In the genomic region with DNA sequence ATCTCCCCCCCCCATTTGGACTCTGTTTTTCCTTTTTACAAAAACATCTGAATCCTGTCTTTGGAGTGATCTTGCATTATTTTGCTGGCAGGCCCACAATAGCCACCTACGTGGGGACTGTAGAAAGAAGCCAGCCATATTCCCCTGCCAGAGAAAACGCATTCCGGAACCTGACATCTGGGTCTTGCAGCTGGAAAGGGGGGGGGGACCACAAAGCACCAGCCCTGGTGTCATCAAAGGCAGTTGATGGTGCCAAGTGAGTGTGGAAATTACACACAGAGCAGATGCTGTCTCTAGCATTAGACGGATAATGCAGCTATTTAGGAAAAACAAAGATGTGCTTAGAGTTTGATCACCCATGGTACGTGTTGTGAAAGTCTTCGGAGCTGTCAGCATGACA, we compare ENCODE assay signal across 16 mouse cellular contexts. TPM values are rescaled to one million over a fixed set of nuclear protein-coding genes. Genes with fewer than 3 reads are reported as not detected.
DNase-seq lines count a peak whose midpoint lies in the region; ATAC-seq and TF ChIP-seq lines count a peak whose summit lies in the region.
"Had no signal": no experiment of that assay in that cellular context is flagged by ENCODE, and none has a peak within 500 bp of the region (broad histone marks: within the 10 kb centered on the region; RNA-seq: fewer than 3 reads in every experiment).

No protein-coding gene starts in this region.

- peak; percentile 8 for DNase-seq in gastrocnemius, postnatal 25 days
- DNase-seq in gastrocnemius, postnatal 36 days, result no peak
- no peak for DNase-seq in midbrain, embryonic 14.5 days
- peak; percentile 43 for DNase-seq in hindbrain, postnatal 0 days (ENCODE audit: low spot score)
- no peak for DNase-seq in yolk sac, embryonic 10.5 days (ENCODE audit: low spot score)
- DNase-seq in adrenal gland, postnatal 14 days, result no peak
- DNase-seq: adrenal gland, adult 2 months; cerebellum, adult 18-20 months; kidney, adult 8-10 months; kidney, postnatal 36 days; thymus, postnatal 4 days had no signal

- peaks cover 16% of the 10 kb centered on the region for H3K4me1 ChIP-seq in midbrain, embryonic 12.5 days
- no peaks in the 10 kb centered on the region for H3K4me1 ChIP-seq in midbrain, embryonic 14.5 days (ENCODE audit: control insufficient read depth, insufficient read depth, low read length)
- H3K4me1 ChIP-seq in forebrain, embryonic 13.5 days, result peaks cover 6% of the 10 kb centered on the region
- H3K4me1 ChIP-seq in hindbrain, postnatal 0 days (ENCODE audit: insufficient read depth, low read length), result no peaks in the 10 kb centered on the region
- H3K4me1 ChIP-seq: embryonic facial prominence, embryonic 12.5 days; limb, embryonic 15.5 days had no signal

- no peak overlapping the region for H3K4me2 ChIP-seq in midbrain, embryonic 12.5 days (replicated peaks)
- H3K4me2 ChIP-seq in midbrain, embryonic 14.5 days (ENCODE audit: low read length), result no peak overlapping the region
- no peak overlapping the region for H3K4me2 ChIP-seq in forebrain, embryonic 13.5 days
- no peak overlapping the region for H3K4me2 ChIP-seq in hindbrain, postnatal 0 days (ENCODE audit: low read depth, low read length)
- H3K4me2 ChIP-seq: embryonic facial prominence, embryonic 12.5 days; limb, embryonic 15.5 days had no signal

- intact Hi-C loops in gastrocnemius, postnatal 36 days (cut with DNase I), result no loop called here

- no peaks in the 10 kb centered on the region for H3K36me3 ChIP-seq in midbrain, embryonic 12.5 days
- no peaks in the 10 kb centered on the region for H3K36me3 ChIP-seq in midbrain, embryonic 14.5 days (ENCODE audit: control insufficient read depth, insufficient read depth, low read length)
- H3K36me3 ChIP-seq in forebrain, embryonic 13.5 days (ENCODE audit: poor library complexity, severe bottlenecking), result no peaks in the 10 kb centered on the region
- H3K36me3 ChIP-seq in hindbrain, postnatal 0 days (ENCODE audit: insufficient read depth, low read length), result no peaks in the 10 kb centered on the region
- H3K36me3 ChIP-seq: embryonic facial prominence, embryonic 12.5 days; limb, embryonic 15.5 days had no signal

- H3K27me3 ChIP-seq in midbrain, embryonic 12.5 days, result 0 out of 2 replicates have a peak, but pooled peaks cover 3% of the 10 kb centered on the region
- no peaks in the 10 kb centered on the region for H3K27me3 ChIP-seq in midbrain, embryonic 14.5 days (ENCODE audit: control insufficient read depth, insufficient read depth, low read length)
- H3K27me3 ChIP-seq in forebrain, embryonic 13.5 days, result no peaks in the 10 kb centered on the region
- no peaks in the 10 kb centered on the region for H3K27me3 ChIP-seq in hindbrain, postnatal 0 days (ENCODE audit: insufficient read depth, low read length)
- H3K27me3 ChIP-seq: CH12.LX; embryonic facial prominence, embryonic 12.5 days; limb, embryonic 15.5 days had no signal

- ATAC-seq in midbrain, embryonic 12.5 days (ENCODE audit: low FRiP score, low read depth), result peak; percentile 38; the same call in 1 of the 2 replicates
- ATAC-seq in midbrain, embryonic 14.5 days (ENCODE audit: low FRiP score, low TSS enrichment), result no peak
- peak; percentile 65 for ATAC-seq in forebrain, embryonic 13.5 days
- no peak for ATAC-seq in hindbrain, postnatal 0 days

- TF ChIP-seq CTCF in hindbrain, postnatal 0 days (IDR thresholded peaks at IDR 0.05; ENCODE audit: low read depth), result no peak

- 75% methylated on average over 6 of the region's 6 CpGs for WGBS in midbrain, embryonic 12.5 days
- WGBS in midbrain, embryonic 14.5 days, result 65% methylated on average over 6 of the region's 6 CpGs
- 49% methylated on average over 6 of the region's 6 CpGs for WGBS in forebrain, embryonic 13.5 days
- WGBS in hindbrain, postnatal 0 days, result 64% methylated on average over 6 of the region's 6 CpGs

- H3K27ac ChIP-seq in midbrain, embryonic 12.5 days (replicated peaks), result no peak overlapping the region
- no peak overlapping the region for H3K27ac ChIP-seq in midbrain, embryonic 14.5 days (replicated peaks; ENCODE audit: low read depth, low read length)
- peak overlapping the region; percentile 25; the same call in 1 of the 2 replicates for H3K27ac ChIP-seq in forebrain, embryonic 13.5 days
- H3K27ac ChIP-seq in hindbrain, postnatal 0 days, result no peak overlapping the region
- H3K27ac ChIP-seq: embryonic facial prominence, embryonic 12.5 days; limb, embryonic 15.5 days had no signal

- H3K9me3 ChIP-seq in midbrain, embryonic 12.5 days, result no peaks in the 10 kb centered on the region
- H3K9me3 ChIP-seq in midbrain, embryonic 14.5 days (ENCODE audit: control insufficient read depth, low read length), result no peaks in the 10 kb centered on the region
- no peaks in the 10 kb centered on the region for H3K9me3 ChIP-seq in forebrain, embryonic 13.5 days (replicated peaks)
- H3K9me3 ChIP-seq in hindbrain, postnatal 0 days (ENCODE audit: low read length), result no peaks in the 10 kb centered on the region
- H3K9me3 ChIP-seq: embryonic facial prominence, embryonic 12.5 days; limb, embryonic 15.5 days had no signal

- no peak overlapping the region for H3K9ac ChIP-seq in midbrain, embryonic 12.5 days (replicated peaks)
- H3K9ac ChIP-seq in midbrain, embryonic 14.5 days (replicated peaks; ENCODE audit: low read length), result no peak overlapping the region
- H3K9ac ChIP-seq in forebrain, embryonic 13.5 days, result no peak overlapping the region
- no peak overlapping the region for H3K9ac ChIP-seq in hindbrain, postnatal 0 days (replicated peaks; ENCODE audit: low read length)
- H3K9ac ChIP-seq: embryonic facial prominence, embryonic 12.5 days; limb, embryonic 15.5 days had no signal

- H3K4me3 ChIP-seq in midbrain, embryonic 12.5 days, result no peak overlapping the region
- H3K4me3 ChIP-seq in midbrain, embryonic 14.5 days (replicated peaks; ENCODE audit: low read depth, low read length), result no peak overlapping the region
- H3K4me3 ChIP-seq in forebrain, embryonic 13.5 days, result no peak overlapping the region
- H3K4me3 ChIP-seq in hindbrain, postnatal 0 days (ENCODE audit: low read length), result no peak overlapping the region
- H3K4me3 ChIP-seq: embryonic facial prominence, embryonic 12.5 days; limb, embryonic 15.5 days had no signal

RNA-seq across cellular contexts. Expression of a gene that starts 46.4 kb away (rescaled TPM):
- total RNA-seq in gastrocnemius, postnatal 25 days (2021), result 1 to 10 TPM; 3.1 to 4.5 TPM
- total RNA-seq in gastrocnemius, postnatal 36 days (2021), result 1 to 10 TPM; 3.2 to 3.5 TPM
- polyA plus RNA-seq in midbrain, embryonic 12.5 days (2016; fragmentation: Nextera tagmentation; extraction: Ambion mirVana), result 18.9 and 19.4 TPM in 2 replicates
- 10.2 and 12.3 TPM in 2 replicates for polyA plus RNA-seq in midbrain, embryonic 14.5 days (2014; fragmentation: Nextera tagmentation; extraction: Ambion mirVana)
- polyA plus RNA-seq in forebrain, embryonic 13.5 days (2015; fragmentation: Nextera tagmentation; extraction: Ambion mirVana), result 5.8 and 9.1 TPM in 2 replicates
- 76.1 and 95.8 TPM in 2 replicates for total RNA-seq in hindbrain, postnatal 0 days (2014; rRNA removed)
- 5.1 and 5.2 TPM in 2 replicates for polyA plus RNA-seq in hindbrain, postnatal 0 days (2015; fragmentation: Nextera tagmentation; extraction: Ambion mirVana)
- total RNA-seq in adrenal gland, postnatal 14 days (2021), result 39.7 and 49.8 TPM in 2 replicates

Comparison
In these comparisons a context has a peak if more than half of its experiments do, and no peak if none do; other contexts are left out.
1. DNase-seq: peak in gastrocnemius, postnatal 25 days (single experiment) and hindbrain, postnatal 0 days (single experiment); none in gastrocnemius, postnatal 36 days (0 of 2), midbrain, embryonic 14.5 days (single experiment), yolk sac, embryonic 10.5 days (single experiment) and adrenal gland, postnatal 14 days (single experiment).
2. ATAC-seq: peak in midbrain, embryonic 12.5 days (single experiment) and forebrain, embryonic 13.5 days (single experiment); none in midbrain, embryonic 14.5 days (single experiment) and hindbrain, postnatal 0 days (single experiment).